Mouse (Mus musculus) limb, embryonic 15.5 days (tissue): Measurements from ENCODE around the gene Zfp428. TPM values are rescaled to one million over a fixed set of nuclear protein-coding genes. Genes with fewer than 3 reads are reported as not detected.
A peak's percentile ranks its signal among the peaks of the same experiment; 100 is the strongest.
"Not testable (repeated sequence)": the region's sequence is repeated elsewhere in the genome, so short reads cannot be mapped to it uniquely, and the experiment has no call there.

ENCODE experiments used
- ATAC-seq: fragments of 200-750 bp; cut with Nextera tagmentation; 2 replicates; pipeline ENCODE4 v1.8.0; 2017; ENCODE audit warnings: low read depth, moderate TSS enrichment; ENCODE audit not compliant: insufficient number of reproducible peaks, low FRiP score, low TSS enrichment
- H3K27ac ChIP-seq: fragments of 300-500 bp; sonication (generic); 2 replicates; pipeline ENCODE4 v1.5.1; 2015; ENCODE audit warnings: moderate library complexity, mild to moderate bottlenecking, inconsistent platforms
- H3K27me3 ChIP-seq: fragments of 300-500 bp; sonication (generic); 2 replicates; pipeline ENCODE4 v1.6.1; 2015; ENCODE audit warnings: inconsistent platforms
- H3K36me3 ChIP-seq: fragments of 300-500 bp; sonication (generic); 2 replicates; pipeline ENCODE4 v1.6.1; 2015; ENCODE audit warnings: inconsistent platforms
- H3K4me1 ChIP-seq: fragments of 300-500 bp; sonication (generic); 2 replicates; pipeline ENCODE4 v1.6.1; 2015; ENCODE audit warnings: inconsistent platforms
- H3K4me2 ChIP-seq: fragments of 300-500 bp; sonication (generic); 2 replicates; pipeline ENCODE4 v1.6.1; 2015; ENCODE audit warnings: mild to moderate bottlenecking, inconsistent platforms
- H3K4me3 ChIP-seq: fragments of 300-500 bp; sonication (generic); 2 replicates; pipeline ENCODE4 v1.5.1; 2015; ENCODE audit warnings: mild to moderate bottlenecking, inconsistent platforms
- H3K9ac ChIP-seq: fragments of 300-500 bp; sonication (generic); 2 replicates; pipeline ENCODE4 v1.6.1; 2015; ENCODE audit warnings: inconsistent platforms
- H3K9me3 ChIP-seq: fragments of 300-500 bp; sonication (generic); 2 replicates; pipeline ENCODE4 v1.6.1; 2016; ENCODE audit warnings: inconsistent platforms
- WGBS: fragments of 180-500 bp; shearing (Covaris S2); methylation state at CpG from one replicate; pipeline ENCODE4 v1.1.7; 2015; 5-methylcytosine and 5-hydroxymethylcytosine counted together
- polyA plus RNA-seq: library from polyadenylated mRNA; unstranded; fragments of >200 nt; fragmentation: Nextera tagmentation; extraction: Ambion mirVana; gene quantifications from 2 replicates; pipeline ENCODE4 v1.2.1, GENCODE M21; 2015

Gene Zfp428
- polyA plus RNA-seq, 1 experiment from 2014 or later: 40.8 TPM

DNA sequence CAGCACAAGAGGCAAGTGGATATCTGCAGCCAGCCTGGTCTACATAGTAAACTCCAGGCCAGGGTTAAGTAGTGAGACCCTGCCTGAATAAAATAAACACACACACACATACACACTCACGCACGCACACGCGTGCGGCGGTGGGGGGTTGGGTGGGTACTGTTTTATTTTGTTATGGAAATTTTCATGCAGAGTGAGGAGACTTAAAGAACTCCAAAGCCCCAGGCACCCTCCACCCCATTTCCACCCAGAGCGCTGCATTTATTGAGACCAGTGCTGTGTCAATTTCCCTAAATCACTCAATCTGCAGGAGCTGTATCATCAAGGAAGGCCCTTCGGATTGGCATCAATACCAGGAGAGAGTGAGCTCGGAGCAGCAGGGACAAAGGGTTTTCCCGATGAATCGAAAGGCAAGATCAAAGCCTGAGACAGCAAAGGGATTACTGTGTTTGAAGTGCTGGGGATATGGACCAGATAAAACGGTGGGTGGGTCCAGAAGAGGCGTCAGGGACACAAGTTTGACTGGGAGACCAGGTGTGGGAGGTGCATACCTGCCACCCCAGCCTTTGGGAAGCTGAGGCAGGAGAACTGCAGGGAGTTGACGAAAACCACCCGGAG is 1.2 kb upstream of the Zfp428 start:
- peaks cover 17% of the 10 kb centered on the region for H3K27me3 ChIP-seq
- ATAC-seq: no peak
- no peaks in the 10 kb centered on the region for H3K36me3 ChIP-seq
- 29% methylated on average over 15 of the region's 15 CpGs for WGBS
- peak overlapping the region; percentile 99 for H3K27ac ChIP-seq
- H3K9ac ChIP-seq: no peak overlapping the region
- H3K4me2 ChIP-seq: peak overlapping the region; percentile 79
- H3K9me3 ChIP-seq: no peaks in the 10 kb centered on the region
- H3K4me3 ChIP-seq: peak overlapping the region; percentile 80; the same call in 1 of the 2 replicates
- peaks cover 36% of the 10 kb centered on the region for H3K4me1 ChIP-seq

DNA sequence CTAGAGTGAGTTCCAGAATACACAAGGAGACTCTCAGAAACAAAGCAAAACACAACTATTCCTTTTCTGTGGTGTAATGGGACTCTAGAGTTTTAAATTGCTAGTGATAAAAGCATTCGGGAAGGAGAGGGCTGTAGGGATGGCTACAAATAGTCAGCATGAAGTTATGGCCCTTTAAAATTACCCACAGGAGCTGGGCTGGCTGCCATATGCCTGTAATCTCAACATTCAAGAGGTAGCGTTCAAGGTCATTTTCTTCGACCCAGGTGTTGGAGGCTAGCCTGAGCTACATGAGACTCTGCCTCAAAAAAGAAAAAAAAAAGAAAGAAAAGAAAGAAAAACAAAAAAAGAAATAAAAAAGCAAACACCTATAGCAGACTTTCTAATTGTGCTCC is 744 bp upstream of the Zfp428 start:
- no peak; the same call in 1 of the 2 replicates for ATAC-seq
- Histone ChIP-seq H3K27ac (peak overlapping the region; percentile 99), H3K4me2 (peak overlapping the region; percentile 79), H3K4me1 (peaks cover 36% of the 10 kb centered on the region), H3K9me3 (no peaks in the 10 kb centered on the region), H3K27me3 (peaks cover 13% of the 10 kb centered on the region; the same call in 1 of the 2 replicates), H3K36me3 (no peaks in the 10 kb centered on the region), H3K4me3 (peak overlapping the region; percentile 80), H3K9ac (no peak overlapping the region)
- WGBS: 13% methylated on average over 3 of the region's 3 CpGs

DNA sequence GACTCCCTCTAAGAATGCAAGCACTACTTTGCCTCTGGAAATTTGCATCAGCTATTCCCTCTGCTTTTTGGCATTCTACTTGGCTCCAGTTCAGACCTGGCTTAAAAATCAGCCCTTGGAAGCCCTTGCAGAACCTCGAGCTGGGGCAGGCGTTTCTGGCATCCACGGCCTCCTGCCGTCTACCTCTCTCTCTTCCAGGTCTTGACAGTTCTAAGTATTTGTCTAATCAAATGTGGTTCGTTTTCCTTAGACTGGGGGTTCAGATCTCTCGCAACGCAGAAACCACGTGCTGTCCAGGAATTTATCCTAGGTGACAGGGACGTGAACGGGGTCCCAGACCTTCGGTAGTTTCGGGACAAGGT is 349 bp upstream of the Zfp428 start:
- H3K4me2 ChIP-seq: peak overlapping the region; percentile 79
- H3K9me3 ChIP-seq: no peaks in the 10 kb centered on the region
- no peak overlapping the region for H3K9ac ChIP-seq
- peaks cover 36% of the 10 kb centered on the region for H3K4me1 ChIP-seq
- peak overlapping the region; percentile 80 for H3K4me3 ChIP-seq
- ATAC-seq: peak; percentile 17; the same call in 1 of the 2 replicates
- H3K27me3 ChIP-seq: peaks cover 13% of the 10 kb centered on the region; the same call in 1 of the 2 replicates
- under 1% methylated on average over 12 of the region's 12 CpGs for WGBS
- peak overlapping the region; percentile 99 for H3K27ac ChIP-seq
- peaks cover 2% of the 10 kb centered on the region; the same call in 1 of the 2 replicates for H3K36me3 ChIP-seq

DNA sequence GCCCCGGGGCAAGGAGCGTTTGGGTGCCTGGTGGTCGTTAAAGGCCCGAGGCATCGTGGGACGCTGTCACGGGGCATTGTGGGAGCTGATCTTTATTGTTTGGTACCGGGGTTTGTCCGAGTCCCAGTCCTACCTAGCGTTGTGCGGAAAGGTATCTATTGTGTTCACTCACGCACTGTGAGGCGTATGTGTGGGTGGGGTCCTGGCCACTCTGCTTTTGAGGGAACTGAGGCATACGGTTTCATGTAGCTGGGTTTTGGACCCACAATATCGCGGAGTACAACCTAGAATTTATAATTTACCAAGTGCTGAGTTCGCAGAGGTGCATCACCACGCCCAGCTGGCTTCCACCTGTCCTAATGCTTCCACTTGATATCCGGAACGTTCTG is 914 bp downstream of the Zfp428 start:
- Histone ChIP-seq H3K4me2 (peak overlapping the region; percentile 79), H3K36me3 (peaks cover 9% of the 10 kb centered on the region; the same call in 1 of the 2 replicates), H3K27me3 (0 out of 2 replicates have a peak, but pooled peaks cover 5% of the 10 kb centered on the region), H3K27ac (peak overlapping the region; percentile 99), H3K4me1 (peaks cover 36% of the 10 kb centered on the region), H3K9ac (peak overlapping the region; percentile 94), H3K4me3 (peak overlapping the region; percentile 80), H3K9me3 (no peaks in the 10 kb centered on the region)
- WGBS: under 1% methylated on average over 20 of the region's 20 CpGs
- 0 out of 2 replicates have a peak, but pooled peaks have one; percentile 8 for ATAC-seq

DNA sequence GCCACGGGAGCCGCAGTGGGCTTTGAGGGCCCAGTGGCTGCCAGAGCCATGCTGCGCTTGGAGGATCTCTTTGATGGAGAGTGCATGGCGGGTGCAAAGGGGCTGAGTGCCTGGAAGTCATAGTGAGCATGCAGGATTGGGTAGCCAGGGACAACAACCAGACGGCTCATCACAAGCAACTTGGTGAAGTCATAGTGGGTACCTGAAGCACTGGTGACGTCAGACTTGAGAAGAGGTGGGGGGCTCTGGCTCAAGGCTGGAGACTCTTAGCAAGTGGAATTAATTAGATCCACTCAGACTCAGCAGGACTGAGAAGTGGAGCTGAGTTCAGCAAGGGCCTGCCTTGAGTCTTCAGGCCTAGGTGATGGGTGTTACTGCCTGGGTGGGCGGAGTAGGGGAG is 5.5 kb downstream of the Zfp428 start, which contains the start of gene AC161166.1:
Gene AC161166.1, minus strand, starts transcription at position 101 of the 400 bp plus-strand sequence.
- no peak within 1 kb of the TSS for H3K9ac ChIP-seq

DNA sequence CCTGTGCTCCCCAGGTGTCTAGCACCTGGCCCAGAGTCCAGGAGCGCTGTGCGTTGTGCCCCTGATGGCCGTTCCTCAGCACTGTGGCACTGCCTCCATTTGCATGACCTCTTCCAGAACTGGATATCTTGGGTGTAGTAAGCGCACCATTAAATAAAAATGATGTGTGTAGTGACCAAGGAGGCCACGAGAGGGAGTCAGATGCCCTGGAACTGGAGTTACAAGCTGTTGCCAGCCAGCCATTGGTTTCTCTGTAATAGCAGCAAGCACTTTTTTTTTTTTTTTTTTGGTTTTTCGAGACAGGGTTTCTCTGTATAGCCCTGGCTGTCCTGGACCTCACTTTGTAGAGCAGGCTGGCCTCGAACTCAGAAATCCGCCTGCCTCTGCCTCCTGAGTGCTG is 9.5 kb downstream of the Zfp428 start:
- peaks cover 32% of the 10 kb centered on the region; the same call in 1 of the 2 replicates for H3K36me3 ChIP-seq
- H3K4me2 ChIP-seq, H3K4me1 ChIP-seq, H3K9me3 ChIP-seq, H3K27me3 ChIP-seq, H3K27ac ChIP-seq, H3K4me3 ChIP-seq, H3K9ac ChIP-seq, ATAC-seq: not testable (repeated sequence)
- 73% methylated on average over 8 of the region's 8 CpGs for WGBS

More for the DNA sequence above, 5.5 kb downstream of the Zfp428 start, which contains the start of gene AC161166.1:
- no peak for ATAC-seq
- Histone ChIP-seq H3K27me3 (no peaks in the 10 kb centered on the region), H3K4me1 (peaks cover 11% of the 10 kb centered on the region), H3K4me3 (no peak within 1 kb of the TSS), H3K9me3 (no peaks in the 10 kb centered on the region), H3K4me2 (no peak within 1 kb of the TSS), H3K27ac (no peak within 1 kb of the TSS), H3K36me3 (peaks cover 33% of the 10 kb centered on the region; the same call in 1 of the 2 replicates)
- 81% methylated on average over 7 of the region's 7 CpGs for WGBS

DNA sequence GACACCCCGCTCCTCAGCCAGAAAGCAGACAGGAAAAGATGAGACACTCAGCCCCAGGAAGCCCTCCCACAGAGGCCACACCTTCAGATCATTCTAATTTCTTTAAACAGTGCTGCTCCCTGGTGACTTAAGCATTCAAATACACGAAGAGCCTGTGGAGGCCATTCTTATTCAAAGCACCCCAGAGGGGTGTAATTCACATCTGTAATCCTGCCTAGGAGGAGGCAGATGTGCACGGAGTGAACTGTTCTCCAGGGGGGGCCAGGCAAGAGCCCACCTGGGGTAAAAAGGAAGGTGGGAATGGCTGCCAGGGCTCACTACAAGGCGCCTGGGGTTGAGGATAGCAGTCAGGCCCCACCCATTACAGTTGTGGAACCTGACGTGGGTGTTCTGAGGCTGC is 10.3 kb downstream of the Zfp428 start:
- WGBS: 49% methylated on average over 5 of the region's 5 CpGs

DNA sequence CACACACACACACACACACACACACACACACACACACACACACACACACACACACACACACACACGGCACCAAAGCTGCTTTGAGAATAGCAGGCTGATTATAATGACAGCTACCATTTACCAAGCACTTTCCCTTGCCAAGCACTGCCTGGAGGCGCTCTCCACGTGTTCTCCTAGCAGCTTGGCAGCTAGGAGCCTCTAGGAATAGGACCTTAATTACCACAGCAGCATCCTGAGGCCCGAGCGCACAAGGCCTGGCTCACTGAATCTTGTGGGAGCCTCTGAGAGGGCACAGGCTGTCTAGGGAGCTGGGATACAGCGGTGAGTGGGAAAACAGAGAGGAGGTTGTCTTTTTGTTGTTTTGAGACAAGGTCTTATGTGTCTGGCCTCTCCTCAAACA is 10.8 kb downstream of the Zfp428 start:
- Histone ChIP-seq H3K4me1 (no peaks in the 10 kb centered on the region), H3K9me3 (no peaks in the 10 kb centered on the region), H3K27ac (no peak overlapping the region), H3K36me3 (peaks cover 23% of the 10 kb centered on the region; the same call in 1 of the 2 replicates), H3K27me3 (no peaks in the 10 kb centered on the region), H3K9ac (no peak overlapping the region), H3K4me3 (no peak overlapping the region), H3K4me2 (no peak overlapping the region)
- 59% methylated on average over 6 of the region's 6 CpGs for WGBS
- no peak for ATAC-seq

More for the DNA sequence above, 10.3 kb downstream of the Zfp428 start:
- ATAC-seq: no peak
- no peak overlapping the region for H3K4me2 ChIP-seq
- no peaks in the 10 kb centered on the region for H3K9me3 ChIP-seq
- no peak overlapping the region for H3K4me3 ChIP-seq
- no peaks in the 10 kb centered on the region for H3K4me1 ChIP-seq
- peaks cover 27% of the 10 kb centered on the region; the same call in 1 of the 2 replicates for H3K36me3 ChIP-seq
- no peak overlapping the region for H3K27ac ChIP-seq
- H3K27me3 ChIP-seq: no peaks in the 10 kb centered on the region
- H3K9ac ChIP-seq: no peak overlapping the region

DNA sequence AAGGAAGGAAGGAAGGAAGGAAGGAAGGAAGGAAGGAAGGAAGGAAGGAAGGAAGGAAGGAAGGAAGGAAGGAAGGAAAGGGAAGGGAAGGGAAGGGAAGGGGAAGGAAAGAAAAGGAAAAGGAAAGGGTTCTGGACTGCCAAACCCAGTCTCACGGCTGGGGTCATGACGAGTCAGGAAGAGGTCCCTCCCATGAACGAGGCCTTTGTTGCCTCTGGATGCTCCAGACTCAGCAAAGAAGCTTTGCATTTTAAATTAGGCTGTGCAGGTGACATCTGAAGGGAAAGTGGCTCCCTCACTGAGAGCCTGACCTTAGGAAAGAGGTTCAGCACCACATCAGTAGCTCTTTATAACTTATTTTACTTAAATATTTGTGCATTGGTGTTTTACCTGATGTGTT is 12.3 kb downstream of the Zfp428 start:
- Histone ChIP-seq H3K27ac (no peak overlapping the region), H3K27me3 (no peaks in the 10 kb centered on the region), H3K9ac (no peak overlapping the region), H3K4me2 (no peak overlapping the region), H3K4me3 (no peak overlapping the region), H3K4me1 (no peaks in the 10 kb centered on the region), H3K9me3 (no peaks in the 10 kb centered on the region), H3K36me3 (peaks cover 21% of the 10 kb centered on the region; the same call in 1 of the 2 replicates)
- no peak for ATAC-seq
- WGBS: 71% methylated on average over 3 of the region's 3 CpGs

DNA sequence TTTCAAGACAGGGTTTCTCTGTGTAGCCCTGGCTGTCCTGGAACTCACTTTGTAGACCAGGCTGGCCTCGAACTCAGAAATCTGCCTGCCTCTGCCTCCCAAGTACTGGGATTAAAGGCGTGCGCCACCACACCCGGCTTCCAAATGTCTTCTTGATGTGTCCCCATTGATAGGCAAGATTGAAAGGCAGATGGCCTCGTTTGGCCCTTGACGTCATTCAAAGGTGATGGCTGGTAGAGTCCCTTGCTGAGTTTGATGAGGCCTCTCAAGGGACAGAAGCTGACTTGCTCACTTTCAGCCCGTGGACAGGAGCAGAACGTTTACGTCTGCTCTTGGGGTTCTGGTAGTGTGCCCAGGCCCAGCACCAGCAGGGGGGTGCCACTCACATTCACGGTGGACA is 13.2 kb downstream of the Zfp428 start:
- H3K27me3 ChIP-seq, H3K4me1 ChIP-seq, ATAC-seq, H3K27ac ChIP-seq, H3K9me3 ChIP-seq, H3K9ac ChIP-seq, H3K4me3 ChIP-seq, H3K4me2 ChIP-seq: not testable (repeated sequence)
- WGBS: 83% methylated on average over 10 of the region's 10 CpGs
- H3K36me3 ChIP-seq: peaks cover 14% of the 10 kb centered on the region; the same call in 1 of the 2 replicates

DNA sequence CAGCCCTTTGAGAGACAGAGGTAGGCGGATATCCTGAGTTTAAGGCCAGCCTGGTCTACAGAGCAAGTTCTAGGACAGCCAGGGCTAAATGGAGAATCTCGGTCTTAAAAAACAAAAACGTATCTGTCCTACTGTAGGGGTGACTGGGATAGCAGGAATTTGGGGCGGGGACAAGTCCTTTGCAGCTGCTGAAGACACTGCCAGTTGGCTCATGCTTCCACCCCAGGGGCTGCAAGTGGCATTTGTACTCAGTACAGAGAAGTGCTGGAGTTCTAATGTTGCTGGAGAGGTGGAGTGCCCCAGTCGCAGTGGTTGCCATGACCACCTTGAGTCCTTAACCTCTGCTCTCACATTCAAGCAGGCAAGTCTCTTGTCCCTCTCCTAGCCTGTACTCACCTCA is 16.0 kb downstream of the Zfp428 start:
- no peak overlapping the region for H3K27ac ChIP-seq
- H3K9me3 ChIP-seq: no peaks in the 10 kb centered on the region
- H3K36me3 ChIP-seq: no peaks in the 10 kb centered on the region
- no peak for ATAC-seq
- no peak overlapping the region for H3K4me3 ChIP-seq
- H3K4me2 ChIP-seq: no peak overlapping the region
- WGBS: 56% methylated on average over 5 of the region's 5 CpGs
- no peak overlapping the region for H3K9ac ChIP-seq
- H3K27me3 ChIP-seq: no peaks in the 10 kb centered on the region
- peaks cover 6% of the 10 kb centered on the region; the same call in 1 of the 2 replicates for H3K4me1 ChIP-seq

DNA sequence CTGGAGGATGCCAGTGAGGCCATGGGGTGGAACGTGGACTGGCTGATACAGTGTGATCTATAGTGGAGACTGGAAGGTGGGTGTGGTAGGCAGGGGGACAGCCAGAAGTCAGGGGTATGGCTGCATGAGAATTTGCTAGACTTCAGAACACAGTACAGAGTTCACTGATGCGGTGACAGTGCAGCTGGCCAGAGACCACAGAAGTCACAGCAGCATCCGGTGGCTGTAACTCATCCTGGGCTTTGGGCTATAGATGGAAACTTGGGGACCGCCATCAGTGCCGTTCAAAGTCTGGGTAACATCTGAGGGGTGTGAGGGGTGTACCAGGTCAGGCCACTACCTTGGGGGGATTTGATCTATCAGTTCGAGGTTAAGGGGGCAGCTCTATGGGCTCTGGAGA is 16.9 kb downstream of the Zfp428 start:
- H3K4me3 ChIP-seq: no peak overlapping the region
- H3K4me2 ChIP-seq: no peak overlapping the region
- no peak for ATAC-seq
- no peaks in the 10 kb centered on the region for H3K9me3 ChIP-seq
- H3K4me1 ChIP-seq: peaks cover 6% of the 10 kb centered on the region; the same call in 1 of the 2 replicates
- H3K36me3 ChIP-seq: no peaks in the 10 kb centered on the region
- WGBS: 83% methylated on average over 6 of the region's 6 CpGs
- H3K27ac ChIP-seq: no peak overlapping the region
- no peaks in the 10 kb centered on the region for H3K27me3 ChIP-seq
- H3K9ac ChIP-seq: no peak overlapping the region
